Mouse (Mus musculus) ZHBTc4 (cell line): ENCODE measurements around the gene Btbd35f18.
"Not testable (repeated sequence)": the region's sequence is repeated elsewhere in the genome, so short reads cannot be mapped to it uniquely, and the experiment has no call there.

Source experiments
- DNase-seq: peaks from one replicate; pipeline ENCODE4 v3.0.0-alpha.2; 2011; ENCODE audit warnings: low read depth, low spot score

Gene Btbd35f18

DNA sequence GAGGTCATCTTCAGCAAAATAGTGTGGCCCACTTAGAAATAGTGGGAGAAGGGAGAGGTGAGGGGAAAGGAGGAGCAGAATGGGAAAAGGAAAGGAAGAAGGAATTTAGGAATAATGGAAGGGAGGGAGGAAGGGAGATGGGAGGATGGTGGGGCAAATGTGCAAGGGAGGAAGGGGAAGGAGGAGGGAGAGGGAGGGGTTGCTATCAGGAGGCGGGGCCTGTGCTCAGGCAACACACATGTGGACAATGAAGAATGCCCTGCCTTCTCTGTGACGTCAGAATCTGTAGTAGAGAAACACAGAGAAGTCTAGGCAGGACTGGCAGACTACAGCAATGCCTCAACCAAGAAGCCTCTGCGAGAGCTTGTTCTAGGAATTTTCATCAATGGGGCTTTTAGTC lies at the start of gene Btbd35f18:
Gene Btbd35f18, plus strand, starts transcription at position 301 of the 400 bp plus-strand sequence.
- DNase-seq = not testable (repeated sequence)
